Mouse (Mus musculus) forebrain, embryonic 13.5 days (tissue): ENCODE measurements around the gene Wscd2. TPM values are rescaled to one million over a fixed set of nuclear protein-coding genes. Genes with fewer than 3 reads are reported as not detected.

Source experiments
- ATAC-seq: fragments of 200-750 bp; cut with Nextera tagmentation; 2 replicates; pipeline ENCODE4 v1.8.0; 2017
- H3K27ac ChIP-seq: fragments of 300-500 bp; sonication (generic); 2 replicates; pipeline ENCODE4 v1.5.1; 2015; ENCODE audit warnings: inconsistent platforms, mild to moderate bottlenecking, moderate library complexity
- H3K27me3 ChIP-seq: fragments of 300-500 bp; sonication (generic); 2 replicates; pipeline ENCODE4 v1.6.1; 2015; ENCODE audit warnings: mild to moderate bottlenecking, inconsistent platforms
- H3K36me3 ChIP-seq: fragments of 300-500 bp; sonication (generic); 2 replicates; pipeline ENCODE4 v1.6.1; 2015; ENCODE audit warnings: mild to moderate bottlenecking, inconsistent platforms; ENCODE audit not compliant: poor library complexity, severe bottlenecking
- H3K4me1 ChIP-seq: fragments of 300-500 bp; sonication (generic); 2 replicates; pipeline ENCODE4 v1.6.1; 2015; ENCODE audit warnings: inconsistent platforms
- H3K4me2 ChIP-seq: fragments of 300-500 bp; sonication (generic); 2 replicates; pipeline ENCODE4 v1.6.1; 2015; ENCODE audit warnings: inconsistent platforms, mild to moderate bottlenecking, moderate library complexity
- H3K4me3 ChIP-seq: fragments of 300-500 bp; sonication (generic); 2 replicates; pipeline ENCODE4 v1.5.1; 2015; ENCODE audit warnings: mild to moderate bottlenecking, inconsistent platforms
- H3K9ac ChIP-seq: fragments of 300-500 bp; sonication (generic); 2 replicates; pipeline ENCODE4 v1.6.1; 2015; ENCODE audit warnings: mild to moderate bottlenecking, inconsistent platforms
- H3K9me3 ChIP-seq: fragments of 300-500 bp; sonication (generic); replicated peaks from 2 replicates; pipeline ENCODE4 v1.6.1; 2016; ENCODE audit warnings: inconsistent platforms
- WGBS: fragments of 180-500 bp; shearing (Covaris S2); methylation state at CpG from one replicate; pipeline ENCODE4 v1.1.7; 2015; 5-methylcytosine and 5-hydroxymethylcytosine counted together
- polyA plus RNA-seq: library from polyadenylated mRNA; unstranded; fragments of >200 nt; fragmentation: Nextera tagmentation; extraction: Ambion mirVana; gene quantifications from 2 replicates; pipeline ENCODE4 v1.2.1, GENCODE M21; 2015

Wscd2 gene
- 4.7 and 6.9 TPM in 2 replicates for polyA plus RNA-seq

DNA sequence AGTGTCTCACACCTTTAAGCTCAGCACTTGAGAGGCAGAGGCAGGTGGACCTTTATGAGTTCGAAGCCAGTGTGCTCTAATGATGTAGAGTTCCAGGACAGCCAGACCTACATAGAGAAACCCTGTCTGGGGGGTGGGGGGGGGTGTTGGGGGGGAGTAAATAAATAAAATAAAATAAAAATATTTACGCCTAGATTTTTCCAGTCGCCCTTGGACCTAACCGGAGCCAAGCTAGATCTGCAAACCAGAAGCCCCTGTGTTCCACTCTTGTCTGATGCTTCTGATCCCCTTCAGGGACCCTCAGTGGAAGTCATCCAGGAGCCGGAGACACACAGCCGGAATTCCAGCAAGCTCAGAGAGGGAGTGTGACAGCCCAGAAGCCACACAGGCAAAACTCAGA is at the start of gene Wscd2:
Gene Wscd2 (plus strand): TSS at position 301 of the 400 bp plus-strand sequence.
- H3K27ac ChIP-seq = peak within 1 kb of the TSS; percentile 72
- WGBS = 54% methylated on average over 6 of the region's 6 CpGs
- H3K4me2 ChIP-seq = peak within 1 kb of the TSS; percentile 93
- H3K27me3 ChIP-seq = peaks cover 25% of the 10 kb centered on the region; the same call in 1 of the 2 replicates
- peaks cover 43% of the 10 kb centered on the region for H3K4me1 ChIP-seq
- peak within 1 kb of the TSS; percentile 59 for H3K4me3 ChIP-seq
- no peaks in the 10 kb centered on the region for H3K36me3 ChIP-seq
- H3K9me3 ChIP-seq = no peaks in the 10 kb centered on the region
- H3K9ac ChIP-seq = peak within 1 kb of the TSS; percentile 90
- no peak; the same call in 1 of the 2 replicates for ATAC-seq

DNA sequence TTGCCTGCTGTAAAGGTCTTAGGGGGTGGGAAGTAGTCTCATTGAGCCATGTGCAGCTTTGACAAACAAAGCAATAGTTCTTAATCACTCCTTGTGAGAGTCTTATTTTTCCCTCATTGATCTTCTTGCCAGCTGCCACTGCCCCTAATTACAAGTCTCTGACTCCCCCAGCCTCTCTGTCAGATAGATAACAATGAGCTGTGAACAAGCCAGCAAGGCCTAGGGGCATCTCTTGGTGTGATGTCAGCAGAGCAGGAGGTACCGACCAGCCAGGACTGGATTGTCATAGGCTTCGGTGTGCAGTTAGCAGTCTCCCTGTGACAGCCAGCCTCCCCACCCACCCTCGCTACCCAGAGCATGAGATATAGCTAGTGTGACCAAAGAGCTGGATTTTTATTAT is 48.0 kb upstream of the Wscd2 start:
- no peak overlapping the region for H3K4me2 ChIP-seq
- ATAC-seq = no peak
- 52% methylated on average over 3 of the region's 3 CpGs for WGBS
- no peaks in the 10 kb centered on the region for H3K27me3 ChIP-seq
- H3K36me3 ChIP-seq = no peaks in the 10 kb centered on the region
- peaks cover 7% of the 10 kb centered on the region; the same call in 1 of the 2 replicates for H3K4me1 ChIP-seq
- H3K27ac ChIP-seq = peak overlapping the region; percentile 52; the same call in 1 of the 2 replicates
- H3K4me3 ChIP-seq = no peak overlapping the region
- no peaks in the 10 kb centered on the region for H3K9me3 ChIP-seq
- no peak overlapping the region for H3K9ac ChIP-seq

DNA sequence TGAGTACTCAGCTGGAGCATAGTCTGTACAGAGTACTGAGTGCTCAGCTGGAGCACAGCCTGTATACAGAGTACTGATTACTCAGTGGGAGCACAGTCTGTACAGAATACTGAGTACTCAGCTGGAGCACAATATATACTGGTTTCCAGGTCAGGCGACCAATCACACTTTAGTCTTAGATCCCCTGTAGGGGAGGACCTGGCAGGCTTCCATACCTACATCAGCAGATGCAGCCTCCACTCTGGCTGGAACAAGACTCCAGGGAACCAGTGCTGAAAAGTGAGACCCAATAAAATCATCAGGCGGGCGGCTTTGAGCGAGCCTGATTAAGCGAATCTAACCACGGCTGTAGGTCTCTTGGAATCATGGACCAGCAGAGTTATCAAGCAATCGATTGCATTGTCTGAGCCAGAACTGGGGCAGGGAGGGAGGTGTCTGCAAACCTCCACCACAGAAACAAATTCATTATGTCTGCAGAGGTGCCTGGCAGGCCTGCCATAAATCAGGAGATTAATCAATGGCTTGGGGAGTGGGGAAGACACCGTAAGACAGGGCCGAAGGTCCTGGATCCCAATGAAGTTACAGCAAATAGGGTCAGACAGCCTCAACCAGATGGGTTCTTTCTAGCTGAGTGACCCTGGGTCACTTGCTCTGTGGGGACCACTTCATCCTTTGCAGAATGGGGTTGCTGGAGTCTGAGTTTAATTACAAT is 42.0 kb upstream of the Wscd2 start:
- ATAC-seq = no peak
- Histone ChIP-seq H3K9ac (no peak overlapping the region), H3K9me3 (no peaks in the 10 kb centered on the region), H3K4me1 (peaks cover 15% of the 10 kb centered on the region), H3K27me3 (no peaks in the 10 kb centered on the region), H3K4me3 (no peak overlapping the region), H3K36me3 (no peaks in the 10 kb centered on the region), H3K4me2 (no peak overlapping the region), H3K27ac (peak overlapping the region; percentile 25; the same call in 1 of the 2 replicates)
- WGBS = 76% methylated on average over 9 of the region's 9 CpGs

DNA sequence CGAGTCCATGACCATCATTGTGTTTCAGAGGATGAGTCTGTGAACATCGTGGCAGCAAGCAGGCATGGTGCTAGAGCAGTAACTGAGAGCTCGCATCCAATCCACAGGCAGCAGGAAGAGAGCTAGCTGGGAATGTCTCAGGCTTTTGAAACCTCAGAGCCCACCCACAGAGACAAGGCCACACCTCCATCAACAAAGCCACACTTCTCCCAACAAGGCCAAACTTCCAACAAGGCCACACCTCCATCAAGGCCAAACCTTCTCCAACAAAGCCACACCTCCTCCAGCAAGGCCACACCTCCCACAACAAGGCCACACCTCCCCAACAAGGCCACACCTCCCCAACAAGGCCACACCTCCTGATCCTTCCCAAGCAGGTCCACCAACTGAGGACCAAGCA is 40.8 kb upstream of the Wscd2 start:
- H3K4me3 ChIP-seq = no peak overlapping the region
- H3K9ac ChIP-seq = no peak overlapping the region
- H3K36me3 ChIP-seq = no peaks in the 10 kb centered on the region
- WGBS = 80% methylated on average over 3 of the region's 3 CpGs
- ATAC-seq = no peak
- H3K27ac ChIP-seq = no peak overlapping the region
- H3K4me1 ChIP-seq = peaks cover 18% of the 10 kb centered on the region
- no peak overlapping the region for H3K4me2 ChIP-seq
- no peaks in the 10 kb centered on the region for H3K9me3 ChIP-seq
- H3K27me3 ChIP-seq = no peaks in the 10 kb centered on the region

DNA sequence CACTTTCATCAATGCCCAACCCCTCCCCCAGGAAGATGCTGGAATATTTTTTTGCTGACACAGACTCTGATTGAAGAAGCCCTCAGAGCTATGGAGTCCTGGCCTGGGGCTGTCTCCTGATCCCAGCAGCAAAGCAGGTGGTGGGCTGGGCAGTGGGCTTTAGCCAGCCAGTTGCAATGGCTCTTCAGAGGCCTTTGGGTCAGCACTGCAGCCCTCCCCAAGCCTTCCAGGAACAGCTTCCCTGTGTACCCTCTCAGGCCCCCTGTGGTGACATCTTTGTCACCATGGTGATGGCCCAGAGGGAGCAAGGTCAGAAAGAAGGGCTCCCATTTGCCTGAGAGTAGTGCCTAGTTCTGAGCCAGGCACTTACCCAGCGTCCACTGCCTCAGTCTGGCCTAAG is 37.4 kb upstream of the Wscd2 start:
- 13% methylated on average over 1 of the region's 1 CpGs for WGBS
- ATAC-seq = no peak
- no peaks in the 10 kb centered on the region for H3K27me3 ChIP-seq
- H3K4me2 ChIP-seq = no peak overlapping the region
- no peaks in the 10 kb centered on the region for H3K36me3 ChIP-seq
- no peak overlapping the region for H3K4me3 ChIP-seq
- H3K9me3 ChIP-seq = no peaks in the 10 kb centered on the region
- H3K9ac ChIP-seq = no peak overlapping the region
- H3K4me1 ChIP-seq = peaks cover 26% of the 10 kb centered on the region
- no peak overlapping the region for H3K27ac ChIP-seq

DNA sequence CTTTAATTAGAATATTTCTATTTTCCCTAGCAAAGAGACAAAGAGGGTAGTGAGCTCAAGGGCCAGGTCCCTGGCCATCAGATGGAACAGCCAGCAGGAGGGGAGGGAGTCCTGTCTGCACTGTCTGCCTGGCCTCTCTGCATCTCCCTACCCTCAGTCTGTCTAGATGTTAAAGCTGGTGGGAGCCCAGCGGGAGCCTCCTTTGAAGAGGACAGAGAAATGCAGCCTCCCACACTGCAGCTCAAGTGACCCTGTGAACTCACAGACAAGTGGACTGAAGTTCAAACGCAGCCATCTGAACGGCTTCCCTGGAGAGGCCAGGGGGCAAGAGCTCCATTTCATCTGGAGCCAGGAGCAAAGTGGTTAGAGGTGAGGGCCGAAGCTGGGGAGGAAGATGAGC is 36.8 kb upstream of the Wscd2 start:
- no peak overlapping the region for H3K9ac ChIP-seq
- 0 out of 2 replicates have a peak, but pooled peaks cover 4% of the 10 kb centered on the region for H3K9me3 ChIP-seq
- H3K4me3 ChIP-seq = no peak overlapping the region
- no peak for ATAC-seq
- no peaks in the 10 kb centered on the region for H3K36me3 ChIP-seq
- H3K27ac ChIP-seq = no peak overlapping the region
- peaks cover 23% of the 10 kb centered on the region for H3K4me1 ChIP-seq
- no peak overlapping the region for H3K4me2 ChIP-seq
- WGBS = 2% methylated on average over 4 of the region's 4 CpGs
- no peaks in the 10 kb centered on the region for H3K27me3 ChIP-seq

DNA sequence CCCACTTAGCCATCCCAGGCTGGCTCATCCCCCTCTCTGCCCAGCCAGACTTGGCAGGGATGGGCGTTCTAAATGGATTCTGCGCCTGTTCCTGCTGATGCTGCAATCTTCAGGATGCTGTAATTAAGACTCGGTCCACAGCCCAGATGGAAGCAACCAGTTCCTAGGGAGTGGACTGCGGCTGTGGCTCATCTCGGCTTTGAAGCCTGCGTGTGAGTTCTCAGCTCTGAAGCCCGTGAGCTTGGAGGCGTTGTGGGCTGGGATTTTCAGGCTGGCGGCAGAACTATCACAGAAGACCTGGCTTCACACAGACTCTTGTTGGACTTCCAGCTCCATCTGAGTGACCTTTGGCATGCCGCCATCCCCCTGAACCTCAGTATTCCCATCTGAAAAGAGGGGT is 34.1 kb upstream of the Wscd2 start:
- Histone ChIP-seq H3K27me3 (0 out of 2 replicates have a peak, but pooled peaks cover 2% of the 10 kb centered on the region), H3K4me1 (peaks cover 26% of the 10 kb centered on the region), H3K9ac (no peak overlapping the region), H3K36me3 (no peaks in the 10 kb centered on the region), H3K9me3 (0 out of 2 replicates have a peak, but pooled peaks cover 4% of the 10 kb centered on the region), H3K27ac (no peak overlapping the region), H3K4me3 (no peak overlapping the region), H3K4me2 (no peak overlapping the region)
- no peak for ATAC-seq
- 87% methylated on average over 10 of the region's 10 CpGs for WGBS

DNA sequence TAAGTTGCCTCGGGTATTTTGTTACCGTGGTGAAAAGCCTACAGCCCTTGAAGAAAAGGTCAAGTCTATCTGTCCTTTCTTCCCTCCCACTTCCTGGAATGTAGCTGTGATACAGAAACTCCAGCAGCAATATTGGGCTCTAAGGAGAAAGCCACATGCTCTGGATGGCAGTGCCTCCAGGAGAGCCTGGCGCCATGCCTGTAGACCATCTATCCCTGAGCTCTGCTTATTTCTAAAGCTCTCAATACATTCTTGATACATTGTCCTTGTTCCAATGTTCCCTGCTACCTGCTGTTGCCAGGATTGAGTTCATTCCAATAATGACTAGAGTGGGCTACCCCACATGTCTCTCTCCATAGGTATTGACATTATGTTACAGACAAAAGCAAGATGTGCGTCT is 33.4 kb upstream of the Wscd2 start:
- Histone ChIP-seq H3K4me3 (no peak overlapping the region), H3K4me1 (peaks cover 31% of the 10 kb centered on the region), H3K27me3 (peaks cover 6% of the 10 kb centered on the region), H3K27ac (no peak overlapping the region), H3K9ac (no peak overlapping the region), H3K9me3 (0 out of 2 replicates have a peak, but pooled peaks cover 4% of the 10 kb centered on the region), H3K4me2 (no peak overlapping the region), H3K36me3 (no peaks in the 10 kb centered on the region)
- WGBS = 93% methylated on average over 4 of the region's 4 CpGs
- ATAC-seq = no peak

DNA sequence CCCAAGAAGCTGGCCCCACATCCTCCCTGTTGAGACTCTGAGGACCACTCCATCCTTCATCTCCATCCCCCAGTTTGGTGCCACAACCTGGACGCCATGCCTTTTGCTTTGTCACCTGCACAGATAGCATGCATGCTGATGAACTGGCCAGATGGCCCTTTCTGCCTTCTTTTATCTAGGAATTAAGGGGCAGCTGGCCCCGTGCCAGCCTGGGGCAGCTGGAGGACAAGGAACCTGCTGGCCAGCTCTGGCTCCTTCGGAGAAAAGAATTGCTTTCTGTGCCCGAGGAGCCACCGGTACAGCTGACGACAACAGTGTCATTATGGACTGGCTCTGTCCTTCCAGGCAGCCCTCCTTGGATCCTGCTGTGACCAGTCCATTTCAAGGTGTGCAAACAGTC is 32.9 kb upstream of the Wscd2 start:
- 39% methylated on average over 6 of the region's 6 CpGs for WGBS
- Histone ChIP-seq H3K9ac (no peak overlapping the region), H3K4me1 (peaks cover 36% of the 10 kb centered on the region), H3K9me3 (0 out of 2 replicates have a peak, but pooled peaks cover 4% of the 10 kb centered on the region), H3K27ac (no peak overlapping the region), H3K36me3 (no peaks in the 10 kb centered on the region), H3K4me3 (no peak overlapping the region), H3K27me3 (peaks cover 11% of the 10 kb centered on the region), H3K4me2 (no peak overlapping the region)
- no peak for ATAC-seq

DNA sequence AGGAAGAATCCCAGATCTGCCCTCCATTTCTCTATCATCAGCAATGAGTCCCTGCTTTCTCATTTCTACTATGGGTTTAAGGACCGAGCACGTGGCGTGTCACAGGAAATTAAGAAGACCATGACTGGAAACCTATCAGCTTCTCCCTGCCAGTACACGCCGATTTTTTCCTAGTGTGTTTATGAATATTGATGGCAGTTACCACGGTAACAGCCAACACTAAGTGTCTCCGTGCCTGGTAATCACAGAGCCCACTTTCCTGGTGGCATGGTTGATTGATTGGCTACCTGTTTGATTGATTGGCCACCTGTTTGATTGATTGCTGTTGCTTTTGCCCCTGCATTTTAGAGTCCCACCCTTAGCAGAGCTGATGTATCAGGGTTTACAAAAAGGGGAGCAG is 30.2 kb upstream of the Wscd2 start:
- 0 out of 2 replicates have a peak, but pooled peaks cover 4% of the 10 kb centered on the region for H3K9me3 ChIP-seq
- H3K27me3 ChIP-seq = peaks cover 23% of the 10 kb centered on the region
- 70% methylated on average over 7 of the region's 7 CpGs for WGBS
- no peak for ATAC-seq
- H3K9ac ChIP-seq = no peak overlapping the region
- no peaks in the 10 kb centered on the region for H3K36me3 ChIP-seq
- no peak overlapping the region for H3K4me2 ChIP-seq
- H3K4me3 ChIP-seq = no peak overlapping the region
- no peak overlapping the region for H3K27ac ChIP-seq
- H3K4me1 ChIP-seq = peaks cover 27% of the 10 kb centered on the region

DNA sequence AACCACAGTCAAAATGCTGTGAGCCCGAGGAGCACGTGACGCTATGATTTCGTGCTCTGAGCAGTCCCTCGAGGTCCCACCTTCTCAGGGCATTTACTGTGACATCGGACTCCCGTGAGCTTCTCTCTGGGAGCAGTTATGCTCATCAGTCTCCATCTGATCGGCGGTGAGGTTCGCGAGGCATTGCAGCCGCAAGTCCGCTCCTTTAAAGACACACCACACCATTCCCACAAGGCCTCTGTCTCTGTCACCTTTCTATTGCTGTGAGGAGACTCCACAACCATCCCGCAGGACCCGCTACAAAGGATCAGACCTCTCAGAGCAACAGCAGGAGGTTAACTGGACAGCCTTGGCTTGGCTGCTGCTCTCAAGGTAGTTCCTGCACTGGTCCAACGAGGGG is 28.6 kb upstream of the Wscd2 start:
- H3K4me1 ChIP-seq = peaks cover 29% of the 10 kb centered on the region
- 20% methylated on average over 16 of the region's 16 CpGs for WGBS
- peak; percentile 22; the same call in 1 of the 2 replicates for ATAC-seq
- 0 out of 2 replicates have a peak overlapping the region, but pooled peaks have one; percentile 12 for H3K27ac ChIP-seq
- H3K9ac ChIP-seq = peak overlapping the region; percentile 45
- H3K4me3 ChIP-seq = peak overlapping the region; percentile 16
- H3K4me2 ChIP-seq = peak overlapping the region; percentile 51
- H3K36me3 ChIP-seq = no peaks in the 10 kb centered on the region
- H3K9me3 ChIP-seq = 0 out of 2 replicates have a peak, but pooled peaks cover 4% of the 10 kb centered on the region
- H3K27me3 ChIP-seq = peaks cover 23% of the 10 kb centered on the region

DNA sequence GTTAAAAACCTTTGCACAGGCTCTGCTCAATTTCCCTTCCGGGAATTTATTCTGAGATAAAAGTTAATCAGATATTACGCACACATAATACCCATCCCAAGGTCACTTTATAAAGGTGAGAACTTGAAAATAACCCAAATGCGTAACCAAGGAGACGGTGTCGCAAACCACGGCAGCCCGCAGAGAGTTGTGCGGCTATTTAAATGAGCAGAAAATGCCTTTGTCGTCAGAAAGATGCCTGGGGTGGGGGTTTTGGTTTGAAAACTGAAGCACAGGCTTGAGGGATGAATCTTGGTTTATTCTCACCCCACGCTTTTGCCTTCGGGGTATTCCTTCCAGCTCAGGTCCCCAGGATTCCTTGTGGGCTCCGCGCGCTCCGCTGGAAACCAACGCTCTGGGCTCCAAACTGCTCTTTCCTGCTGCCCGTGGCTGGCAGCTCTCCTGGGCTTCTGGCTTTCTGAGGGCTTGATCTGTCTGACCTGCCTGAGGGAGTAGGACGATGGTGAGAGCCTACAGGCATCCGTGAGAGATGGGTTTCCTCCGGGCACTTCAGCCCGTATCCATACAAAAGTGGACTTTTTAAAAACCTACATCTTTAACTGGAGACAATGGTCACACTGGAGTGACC is 28.0 kb upstream of the Wscd2 start:
- peaks cover 23% of the 10 kb centered on the region for H3K27me3 ChIP-seq
- peak overlapping the region; percentile 16 for H3K4me3 ChIP-seq
- no peaks in the 10 kb centered on the region for H3K36me3 ChIP-seq
- peak overlapping the region; percentile 48; the same call in 1 of the 2 replicates for H3K27ac ChIP-seq
- ATAC-seq = peak; percentile 16; the same call in 1 of the 2 replicates
- peaks cover 32% of the 10 kb centered on the region for H3K4me1 ChIP-seq
- WGBS = 21% methylated on average over 21 of the region's 21 CpGs
- peak overlapping the region; percentile 51 for H3K4me2 ChIP-seq
- H3K9me3 ChIP-seq = 0 out of 2 replicates have a peak, but pooled peaks cover 4% of the 10 kb centered on the region
- peak overlapping the region; percentile 45; the same call in 1 of the 2 replicates for H3K9ac ChIP-seq
